Mouse (Mus musculus) stomach, postnatal 0 days (tissue): Measurements from ENCODE around the gene Ndufa6. TPM values are rescaled to one million over a fixed set of nuclear protein-coding genes. Genes with fewer than 3 reads are reported as not detected.
A peak's percentile ranks its signal among the peaks of the same experiment; 100 is the strongest.

Experiments used
- ATAC-seq: fragments of 200-750 bp; cut with Nextera tagmentation; 2 replicates; pipeline ENCODE4 v1.8.0; 2017; ENCODE audit not compliant: low FRiP score, low TSS enrichment
- DNase-seq: peaks from one replicate; pipeline ENCODE4 v3.0.0-alpha.2; 2016; ENCODE audit warnings: low spot score
- H3K27ac ChIP-seq: fragments of 300-500 bp; sonication (generic); replicated peaks from 2 replicates; pipeline ENCODE4 v1.5.1; 2014; ENCODE audit warnings: mild to moderate bottlenecking, control low read depth
- H3K27me3 ChIP-seq: fragments of 300-500 bp; sonication (generic); 2 replicates; pipeline ENCODE4 v1.6.1; 2014; ENCODE audit warnings: low read length; ENCODE audit not compliant: control insufficient read depth, insufficient read depth
- H3K36me3 ChIP-seq: fragments of 300-500 bp; sonication (generic); 2 replicates; pipeline ENCODE4 v1.6.1; 2014; ENCODE audit warnings: low read length, mixed read lengths; ENCODE audit not compliant: control insufficient read depth, insufficient read depth
- H3K4me1 ChIP-seq: fragments of 300-500 bp; sonication (generic); replicated peaks from 2 replicates; pipeline ENCODE4 v1.6.1; 2014; ENCODE audit warnings: antibody characterized with exemption; ENCODE audit not compliant: control insufficient read depth, insufficient read depth
- H3K4me2 ChIP-seq: fragments of 300-500 bp; sonication (generic); replicated peaks from 2 replicates; pipeline ENCODE4 v1.6.1; 2014; ENCODE audit warnings: low read depth, mild to moderate bottlenecking, control low read depth, moderate library complexity
- H3K4me3 ChIP-seq: fragments of 300-500 bp; sonication (generic); 2 replicates; pipeline ENCODE4 v1.5.1; 2014; ENCODE audit warnings: low read depth, low read length, control low read depth
- H3K9ac ChIP-seq: fragments of 300-500 bp; sonication (generic); 2 replicates; pipeline ENCODE4 v1.6.1; 2014; ENCODE audit warnings: mild to moderate bottlenecking, low read length, control low read depth, mixed read lengths
- H3K9me3 ChIP-seq: fragments of 300-500 bp; sonication (generic); 2 replicates; pipeline ENCODE4 v1.6.1; 2016; ENCODE audit warnings: low read length; ENCODE audit not compliant: control insufficient read depth
- CTCF ChIP-seq: IDR thresholded peaks from 2 replicates; pipeline ENCODE4 v1.5.1; 2016; ENCODE audit warnings: antibody characterized with exemption, low read depth, mild to moderate bottlenecking, moderate library complexity
- EP300 ChIP-seq: optimal IDR thresholded peaks from 2 replicates; pipeline ENCODE3; 2016; ENCODE audit warnings: antibody characterized with exemption
- WGBS: fragments of 180-500 bp; shearing (Covaris S2); extraction: QIAGEN DNeasy Blood & Tissue Kit; methylation state at CpG from one replicate; pipeline ENCODE4 v1.1.7; 2014; 5-methylcytosine and 5-hydroxymethylcytosine counted together
- polyA plus RNA-seq: library from polyadenylated mRNA; unstranded; fragments of >200 nt; fragmentation: Nextera tagmentation; extraction: Ambion mirVana; gene quantifications from 2 replicates; pipeline ENCODE4 v1.2.1, GENCODE M21; 2015

Ndufa6 gene
- polyA plus RNA-seq, 1 experiment from 2014 or later: 514 TPM

GRCm38 (mm10) chr15:82362234-82362633 lies 8.1 kb upstream of the Ndufa6 start:
- no peak for TF ChIP-seq EP300
- TF ChIP-seq CTCF: no peak
- Histone ChIP-seq H3K36me3 (no peaks in the 10 kb centered on the region), H3K4me1 (no peaks in the 10 kb centered on the region), H3K9me3 (no peaks in the 10 kb centered on the region), H3K9ac (no peak overlapping the region), H3K27me3 (no peaks in the 10 kb centered on the region), H3K27ac (peak overlapping the region; percentile 53; the same call in 1 of the 2 replicates), H3K4me3 (no peak overlapping the region), H3K4me2 (no peak overlapping the region)
- 80% methylated on average over 3 of the region's 4 CpGs for WGBS
- peak; percentile 15 for DNase-seq
- ATAC-seq: no peak; the same call in 1 of the 2 replicates

DNA sequence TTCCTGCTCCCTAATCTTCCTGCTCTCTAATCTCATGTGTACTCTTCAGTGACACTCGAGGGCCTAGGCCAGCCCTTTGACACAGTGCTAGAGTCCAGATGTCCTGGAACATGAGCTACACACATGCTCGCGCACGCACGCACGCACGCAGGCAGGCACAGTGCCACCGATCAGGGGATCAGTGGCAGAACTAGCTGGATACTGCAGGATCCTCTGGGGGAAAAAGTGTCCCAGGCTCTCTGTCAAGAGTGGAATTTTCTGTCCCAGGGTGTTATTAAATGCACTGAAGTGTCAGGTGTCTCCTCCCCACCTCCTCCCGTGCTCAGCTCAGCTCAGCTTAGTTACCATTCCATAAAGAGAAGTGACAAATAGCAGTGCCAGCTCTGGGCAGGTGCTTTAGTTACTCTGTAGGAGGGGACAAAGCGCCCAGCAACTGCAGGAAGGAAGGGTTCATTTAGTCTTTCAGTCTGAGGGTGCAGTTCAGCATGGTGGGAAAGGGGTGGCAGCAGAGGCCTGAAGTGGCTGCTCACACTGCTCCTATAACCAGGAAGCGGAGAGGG lies 7.4 kb upstream of the Ndufa6 start:
- TF ChIP-seq EP300 (no peak), CTCF (peak; percentile 74)
- H3K9me3 ChIP-seq: no peaks in the 10 kb centered on the region
- no peaks in the 10 kb centered on the region for H3K27me3 ChIP-seq
- H3K4me1 ChIP-seq: no peaks in the 10 kb centered on the region
- H3K4me2 ChIP-seq: no peak overlapping the region
- no peak overlapping the region; the same call in 1 of the 2 replicates for H3K9ac ChIP-seq
- no peaks in the 10 kb centered on the region for H3K36me3 ChIP-seq
- ATAC-seq (peak; percentile 92), DNase-seq (peak; percentile 75)
- 61% methylated on average over 11 of the region's 11 CpGs for WGBS
- H3K4me3 ChIP-seq: no peak overlapping the region
- peak overlapping the region; percentile 58 for H3K27ac ChIP-seq

- DNase-seq: no peak
- no peak for ATAC-seq
- H3K4me3 ChIP-seq: no peak overlapping the region
- H3K9me3 ChIP-seq: no peaks in the 10 kb centered on the region
- H3K36me3 ChIP-seq: no peaks in the 10 kb centered on the region
- H3K4me1 ChIP-seq: no peaks in the 10 kb centered on the region
- no peak overlapping the region for H3K4me2 ChIP-seq
- no peaks in the 10 kb centered on the region for H3K27me3 ChIP-seq
- H3K27ac ChIP-seq: peak overlapping the region; percentile 35; the same call in 1 of the 2 replicates
- WGBS: 45% methylated on average over 22 of the region's 22 CpGs
- no peak overlapping the region for H3K9ac ChIP-seq
- TF ChIP-seq EP300 (no peak), CTCF (no peak)
Measured at GRCm38 (mm10) chr15:82358431-82359260, 4.5 kb upstream of the Ndufa6 start.

DNA sequence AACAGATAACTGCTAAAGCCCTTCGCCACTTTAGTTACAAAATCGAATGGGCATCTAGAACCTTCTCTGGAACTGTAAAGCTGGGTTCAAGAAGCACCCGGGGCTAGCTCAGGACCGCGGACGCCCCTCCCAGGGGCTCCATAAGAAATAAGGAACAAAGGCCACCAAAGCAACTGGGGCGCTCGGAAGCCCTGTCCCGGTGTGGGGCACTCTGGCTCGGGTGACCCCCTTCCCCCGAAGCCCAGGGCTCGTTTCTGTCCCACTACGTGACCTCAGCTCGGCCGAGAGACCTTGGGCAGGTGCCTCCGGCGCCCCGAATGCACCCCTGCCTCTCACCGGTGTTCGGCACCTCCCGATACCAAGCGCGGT lies 393 bp downstream of the Ndufa6 start:
- Histone ChIP-seq H3K4me1 (no peaks in the 10 kb centered on the region), H3K9ac (peak overlapping the region; percentile 98), H3K27me3 (no peaks in the 10 kb centered on the region), H3K36me3 (peaks cover 11% of the 10 kb centered on the region), H3K4me3 (peak overlapping the region; percentile 96), H3K27ac (peak overlapping the region; percentile 89), H3K9me3 (no peaks in the 10 kb centered on the region), H3K4me2 (peak overlapping the region; percentile 81)
- ATAC-seq (no peak), DNase-seq (no peak)
- WGBS: under 1% methylated on average over 23 of the region's 23 CpGs
- TF ChIP-seq EP300: no peak
- no peak for TF ChIP-seq CTCF

DNA sequence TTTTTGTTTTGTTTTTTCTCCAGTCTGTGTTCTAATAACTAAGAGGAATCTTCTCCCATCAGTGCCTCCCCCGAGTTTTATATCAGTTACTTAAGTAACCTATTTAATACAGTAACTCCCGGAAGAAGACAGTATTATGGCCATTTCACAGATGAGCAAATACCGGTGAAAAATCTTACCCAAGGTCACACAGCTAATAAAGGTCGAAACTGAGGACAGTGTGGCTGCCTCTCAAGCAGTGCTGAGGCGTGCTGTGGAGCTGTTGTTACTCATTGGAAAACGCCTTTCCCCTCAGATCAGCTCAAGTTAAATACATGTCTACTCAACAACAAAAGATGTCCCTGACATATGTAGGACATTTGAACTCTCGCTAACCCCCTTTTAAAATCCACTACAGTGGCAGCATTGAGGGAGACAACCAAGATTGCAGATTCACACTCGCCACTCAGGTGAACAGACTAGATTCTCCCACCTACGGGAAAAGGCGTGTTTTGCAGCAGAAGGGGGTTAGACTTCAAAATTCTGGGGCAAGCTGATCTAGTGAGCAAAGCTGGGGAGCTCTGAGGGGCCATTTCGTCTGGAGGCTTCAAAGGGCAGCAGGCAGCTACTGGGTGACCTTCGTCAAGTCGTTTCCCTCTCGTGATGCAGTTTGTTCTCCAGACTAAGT lies 911 bp downstream of the Ndufa6 start:
- H3K4me2 ChIP-seq: peak overlapping the region; percentile 81
- 17% methylated on average over 14 of the region's 14 CpGs for WGBS
- TF ChIP-seq EP300: no peak
- no peak for TF ChIP-seq CTCF
- H3K9ac ChIP-seq: peak overlapping the region; percentile 98
- no peaks in the 10 kb centered on the region for H3K9me3 ChIP-seq
- DNase-seq (no peak), ATAC-seq (no peak)
- H3K36me3 ChIP-seq: peaks cover 15% of the 10 kb centered on the region
- H3K27ac ChIP-seq: peak overlapping the region; percentile 89
- no peaks in the 10 kb centered on the region for H3K27me3 ChIP-seq
- no peaks in the 10 kb centered on the region for H3K4me1 ChIP-seq
- H3K4me3 ChIP-seq: peak overlapping the region; percentile 96
